Mouse (Mus musculus) embryonic facial prominence, embryonic 10.5 days (tissue): ENCODE measurements around the gene Aurka. TPM values are rescaled to one million over a fixed set of nuclear protein-coding genes. Genes with fewer than 3 reads are reported as not detected.
A peak's percentile ranks its signal among the peaks of the same experiment; 100 is the strongest.

Experiments used
- DNase-seq: peaks from one replicate; pipeline ENCODE4 v3.0.0-alpha.2; 2017; ENCODE audit warnings: low spot score
- H3K27ac ChIP-seq: fragments of 300-500 bp; sonication (generic); replicated peaks from 2 replicates; pipeline ENCODE4 v1.5.1; 2016; ENCODE audit warnings: mild to moderate bottlenecking
- H3K27me3 ChIP-seq: fragments of 300-500 bp; sonication (generic); replicated peaks from 2 replicates; pipeline ENCODE4 v1.6.1; 2016; ENCODE audit warnings: low read depth, mild to moderate bottlenecking; ENCODE audit not compliant: poor library complexity, severe bottlenecking
- H3K36me3 ChIP-seq: fragments of 300-500 bp; sonication (generic); replicated peaks from 2 replicates; pipeline ENCODE4 v1.6.1; 2016; ENCODE audit warnings: mild to moderate bottlenecking, moderate library complexity
- H3K4me1 ChIP-seq: fragments of 300-500 bp; sonication (generic); 2 replicates; pipeline ENCODE4 v1.6.1; 2016
- H3K4me3 ChIP-seq: fragments of 300-500 bp; sonication (generic); 2 replicates; pipeline ENCODE4 v1.5.1; 2016; ENCODE audit warnings: mild to moderate bottlenecking, moderate library complexity
- H3K9me3 ChIP-seq: fragments of 300-500 bp; sonication (generic); 2 replicates; pipeline ENCODE4 v1.6.1; 2016; ENCODE audit warnings: mild to moderate bottlenecking
- WGBS: fragments of 180-500 bp; shearing (Covaris S2); methylation state at CpG from one replicate; pipeline ENCODE4 v1.1.7; 2016; 5-methylcytosine and 5-hydroxymethylcytosine counted together
- polyA plus RNA-seq: library from polyadenylated mRNA; unstranded; fragments of >200 nt; fragmentation: Nextera tagmentation; extraction: Ambion mirVana; gene quantifications from 2 replicates; pipeline ENCODE4 v1.2.1, GENCODE M21; 2016

Aurka gene
- polyA plus RNA-seq: 220 and 229 TPM in 2 replicates

GRCm38 (mm10) chr2:172370411-172371223 lies at the start of gene Aurka, which contains the start of gene Cstf1:
Gene Aurka (minus strand): TSS chr2:172370535.
Gene Cstf1 (plus strand): TSS chr2:172370681.
- peak; percentile 95 for DNase-seq
- peaks cover 66% of the 10 kb centered on the region for H3K36me3 ChIP-seq
- peaks cover 41% of the 10 kb centered on the region for H3K4me1 ChIP-seq
- H3K27me3 ChIP-seq: no peaks in the 10 kb centered on the region
- under 1% methylated on average over 66 of the region's 66 CpGs for WGBS
- peak within 1 kb of the TSS; percentile 87 for H3K4me3 ChIP-seq
- peak within 1 kb of the TSS; percentile 98 for H3K27ac ChIP-seq
- no peaks in the 10 kb centered on the region for H3K9me3 ChIP-seq

DNA sequence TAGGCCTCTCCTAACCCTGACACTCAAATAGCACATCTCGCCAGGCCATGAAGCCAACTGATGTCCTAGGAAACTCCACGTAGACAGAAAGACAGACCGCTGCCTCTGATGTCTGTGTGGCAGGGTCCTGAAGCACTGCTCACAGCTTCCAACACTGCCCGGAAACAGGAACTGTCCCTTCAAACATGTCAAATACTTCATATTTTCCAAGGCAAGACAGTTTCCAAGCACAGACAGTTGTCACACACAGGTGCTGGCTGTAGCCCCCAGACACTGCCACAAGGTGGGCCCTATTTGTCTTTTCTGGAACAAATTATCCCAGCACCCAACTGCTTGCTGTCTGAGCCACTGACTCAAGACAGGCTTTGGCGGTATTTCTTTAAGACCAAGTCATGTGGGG lies 47.9 kb upstream of the Aurka start:
- Histone ChIP-seq H3K27ac (no peak overlapping the region), H3K27me3 (no peaks in the 10 kb centered on the region), H3K4me3 (no peak overlapping the region), H3K4me1 (peaks cover 8% of the 10 kb centered on the region), H3K36me3 (no peaks in the 10 kb centered on the region), H3K9me3 (no peaks in the 10 kb centered on the region)
- 87% methylated on average over 5 of the region's 5 CpGs for WGBS
- no peak for DNase-seq

GRCm38 (mm10) chr2:172416876-172417275 lies 46.5 kb upstream of the Aurka start:
- Histone ChIP-seq H3K27me3 (no peaks in the 10 kb centered on the region), H3K9me3 (no peaks in the 10 kb centered on the region), H3K36me3 (no peaks in the 10 kb centered on the region), H3K4me3 (no peak overlapping the region), H3K4me1 (peaks cover 22% of the 10 kb centered on the region), H3K27ac (no peak overlapping the region)
- 86% methylated on average over 5 of the region's 5 CpGs for WGBS
- no peak for DNase-seq

DNA sequence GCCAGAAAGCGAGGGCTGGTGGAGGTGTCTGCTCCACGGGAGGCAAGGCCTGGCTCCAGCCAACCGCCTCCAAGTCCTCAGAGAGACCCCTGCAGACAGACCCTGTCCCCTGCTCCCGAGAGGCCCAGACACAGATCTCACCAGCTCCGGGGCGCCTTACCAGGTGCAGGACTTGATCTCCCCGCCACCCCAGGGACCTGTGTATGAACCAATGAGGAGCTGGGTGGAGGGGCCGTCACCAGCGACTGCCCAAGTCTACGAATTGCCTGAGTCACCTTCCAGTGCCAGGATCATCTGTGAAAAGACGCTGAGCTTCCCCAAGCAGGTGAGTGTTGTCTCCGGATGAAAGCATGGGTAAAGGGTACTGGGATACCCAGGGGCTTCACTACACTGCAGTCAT lies 45.9 kb upstream of the Aurka start:
- H3K36me3 ChIP-seq: no peaks in the 10 kb centered on the region
- no peaks in the 10 kb centered on the region for H3K27me3 ChIP-seq
- 64% methylated on average over 12 of the region's 12 CpGs for WGBS
- DNase-seq: no peak
- H3K9me3 ChIP-seq: no peaks in the 10 kb centered on the region
- no peak overlapping the region for H3K27ac ChIP-seq
- H3K4me1 ChIP-seq: peaks cover 24% of the 10 kb centered on the region
- H3K4me3 ChIP-seq: no peak overlapping the region

- no peak for DNase-seq
- no peaks in the 10 kb centered on the region for H3K36me3 ChIP-seq
- WGBS: 55% methylated on average over 5 of the region's 5 CpGs
- no peaks in the 10 kb centered on the region for H3K27me3 ChIP-seq
- peaks cover 26% of the 10 kb centered on the region for H3K4me1 ChIP-seq
- 0 out of 2 replicates have a peak overlapping the region, but pooled peaks have one; percentile 54 for H3K27ac ChIP-seq
- H3K9me3 ChIP-seq: no peaks in the 10 kb centered on the region
- H3K4me3 ChIP-seq: no peak overlapping the region
Observed at GRCm38 (mm10) chr2:172413894-172414293, 43.6 kb upstream of the Aurka start.

- Histone ChIP-seq H3K4me1 (peaks cover 26% of the 10 kb centered on the region), H3K27ac (peak overlapping the region; percentile 54; the same call in 1 of the 2 replicates), H3K36me3 (no peaks in the 10 kb centered on the region), H3K9me3 (no peaks in the 10 kb centered on the region), H3K4me3 (no peak overlapping the region), H3K27me3 (no peaks in the 10 kb centered on the region)
- no peak for DNase-seq
- WGBS: 23% methylated on average over 4 of the region's 4 CpGs
Observed at GRCm38 (mm10) chr2:172413273-172413672, 42.9 kb upstream of the Aurka start.

DNA sequence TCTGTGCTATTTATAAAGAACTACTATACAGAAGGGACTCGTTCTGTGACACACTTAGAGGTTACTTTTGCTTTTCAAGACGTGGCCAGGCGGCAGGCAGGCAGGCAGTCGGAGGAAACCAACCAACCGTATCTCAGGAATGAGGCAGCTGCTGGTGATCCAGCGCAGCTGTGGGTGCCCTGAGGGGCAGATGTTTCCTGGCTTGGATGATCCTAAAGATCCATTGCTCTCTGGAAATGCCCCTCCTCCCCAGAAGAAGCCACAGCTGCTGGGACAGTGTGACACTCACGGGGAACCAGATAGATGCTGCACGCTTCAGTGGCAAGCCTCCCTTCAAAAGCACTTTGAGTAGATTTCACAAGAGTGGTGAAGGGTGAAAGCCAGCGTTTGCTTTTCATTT lies 42.1 kb upstream of the Aurka start:
- no peaks in the 10 kb centered on the region for H3K36me3 ChIP-seq
- H3K9me3 ChIP-seq: no peaks in the 10 kb centered on the region
- H3K4me3 ChIP-seq: peak overlapping the region; percentile 18; the same call in 1 of the 2 replicates
- 5% methylated on average over 9 of the region's 9 CpGs for WGBS
- 0 out of 2 replicates have a peak overlapping the region, but pooled peaks have one; percentile 35 for H3K27ac ChIP-seq
- H3K27me3 ChIP-seq: no peaks in the 10 kb centered on the region
- peak; percentile 74 for DNase-seq
- H3K4me1 ChIP-seq: peaks cover 26% of the 10 kb centered on the region

GRCm38 (mm10) chr2:172411091-172411490 lies 40.8 kb upstream of the Aurka start:
- H3K9me3 ChIP-seq: no peaks in the 10 kb centered on the region
- WGBS: 79% methylated on average over 11 of the region's 11 CpGs
- H3K4me3 ChIP-seq: no peak overlapping the region
- no peak for DNase-seq
- no peaks in the 10 kb centered on the region for H3K27me3 ChIP-seq
- H3K4me1 ChIP-seq: peaks cover 26% of the 10 kb centered on the region
- H3K27ac ChIP-seq: no peak overlapping the region
- no peaks in the 10 kb centered on the region for H3K36me3 ChIP-seq

- 81% methylated on average over 2 of the region's 2 CpGs for WGBS
- H3K27ac ChIP-seq: no peak overlapping the region
- no peaks in the 10 kb centered on the region for H3K9me3 ChIP-seq
Observed at GRCm38 (mm10) chr2:172410686-172411085, 40.4 kb upstream of the Aurka start.

GRCm38 (mm10) chr2:172407499-172407898 lies 37.2 kb upstream of the Aurka start:
- WGBS: 75% methylated on average over 2 of the region's 2 CpGs
- no peaks in the 10 kb centered on the region for H3K27me3 ChIP-seq
- H3K36me3 ChIP-seq: no peaks in the 10 kb centered on the region
- H3K4me1 ChIP-seq: peaks cover 14% of the 10 kb centered on the region
- no peak overlapping the region for H3K4me3 ChIP-seq
- no peaks in the 10 kb centered on the region for H3K9me3 ChIP-seq
- H3K27ac ChIP-seq: no peak overlapping the region
- no peak for DNase-seq

More at GRCm38 (mm10) chr2:172410686-172411085, 40.4 kb upstream of the Aurka start:
- Histone ChIP-seq H3K27me3 (no peaks in the 10 kb centered on the region), H3K4me1 (peaks cover 26% of the 10 kb centered on the region), H3K4me3 (no peak overlapping the region), H3K36me3 (no peaks in the 10 kb centered on the region)
- no peak for DNase-seq

DNA sequence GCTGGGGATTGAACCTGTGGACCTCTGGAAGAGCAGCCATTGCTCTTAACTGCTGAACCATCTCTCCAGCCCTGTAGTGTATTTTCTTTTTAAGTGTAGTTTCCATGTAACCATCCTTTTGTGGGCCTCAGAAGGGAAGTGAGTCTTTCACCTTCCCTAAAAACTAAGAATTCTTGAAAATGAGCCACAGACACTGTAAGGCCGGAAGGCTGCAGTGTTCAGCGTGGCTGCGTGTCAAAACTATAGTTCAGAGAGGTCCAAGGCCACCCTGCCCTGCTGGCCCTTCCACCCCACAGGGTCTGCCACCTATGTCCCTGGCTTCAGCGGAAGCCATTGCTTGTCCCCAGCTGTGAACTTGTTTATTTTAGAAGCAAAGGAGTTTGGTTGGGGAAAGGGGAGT lies 35.8 kb upstream of the Aurka start:
- Histone ChIP-seq H3K36me3 (no peaks in the 10 kb centered on the region), H3K4me3 (no peak overlapping the region), H3K9me3 (no peaks in the 10 kb centered on the region), H3K27ac (no peak overlapping the region), H3K4me1 (peaks cover 5% of the 10 kb centered on the region; the same call in 1 of the 2 replicates), H3K27me3 (no peaks in the 10 kb centered on the region)
- DNase-seq: no peak
- 79% methylated on average over 4 of the region's 4 CpGs for WGBS

DNA sequence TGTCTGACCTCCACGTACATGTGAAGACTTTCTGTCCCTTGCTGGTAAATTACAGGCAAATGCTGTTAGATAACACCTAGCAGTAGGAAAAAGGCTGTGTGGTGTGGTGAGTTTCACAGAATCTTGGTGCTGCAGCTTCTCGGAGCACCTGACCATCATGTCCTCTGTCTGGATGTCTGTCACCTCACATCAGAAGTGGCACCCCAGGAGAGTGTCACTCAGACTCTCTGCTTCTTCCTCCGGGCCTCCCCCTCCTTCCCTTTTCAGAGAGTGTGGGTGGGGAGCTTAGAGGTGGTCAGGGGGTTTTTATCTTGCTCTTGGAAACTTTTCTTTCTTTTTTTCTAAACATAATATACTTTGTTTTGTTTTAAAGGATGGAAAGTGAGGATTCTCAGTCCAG lies 34.7 kb upstream of the Aurka start:
- Histone ChIP-seq H3K4me1 (peaks cover 7% of the 10 kb centered on the region), H3K27ac (no peak overlapping the region), H3K4me3 (no peak overlapping the region), H3K36me3 (no peaks in the 10 kb centered on the region), H3K27me3 (no peaks in the 10 kb centered on the region), H3K9me3 (no peaks in the 10 kb centered on the region)
- no peak for DNase-seq
- WGBS: 75% methylated on average over 3 of the region's 3 CpGs

DNA sequence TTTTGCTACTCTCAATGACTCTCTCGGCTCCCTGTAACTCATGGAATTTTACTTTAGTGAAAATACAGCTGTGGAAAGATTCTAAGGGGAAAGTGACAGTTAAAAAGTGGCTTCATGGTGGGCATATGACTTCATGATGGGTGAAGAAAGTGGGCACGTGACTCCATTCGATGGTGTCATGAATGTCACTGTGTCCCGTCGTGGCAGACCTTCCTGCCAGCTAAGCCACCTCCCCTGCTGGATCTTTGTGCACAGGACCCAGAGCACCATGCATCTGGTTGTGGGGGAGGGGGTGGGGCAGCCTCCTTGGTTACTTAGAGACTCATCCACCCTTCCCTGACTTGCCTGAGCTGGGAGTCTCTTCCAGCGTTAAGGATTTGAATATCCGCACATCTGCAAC lies 33.9 kb upstream of the Aurka start:
- DNase-seq: no peak
- no peaks in the 10 kb centered on the region for H3K9me3 ChIP-seq
- H3K4me3 ChIP-seq: no peak overlapping the region
- no peaks in the 10 kb centered on the region for H3K36me3 ChIP-seq
- WGBS: 66% methylated on average over 7 of the region's 7 CpGs
- no peak overlapping the region for H3K27ac ChIP-seq
- peaks cover 15% of the 10 kb centered on the region for H3K4me1 ChIP-seq
- no peaks in the 10 kb centered on the region for H3K27me3 ChIP-seq
